Mouse (Mus musculus): ENCODE measurements at regions not wholly inside any gene's neighbourhood (a gene's known extent, or its start where the extent isn't known, plus 50 kb on each side); places are given as distances from the start of the nearest gene placed in this dataset.

GRCm38 (mm10) chrX:99339081-99339876 lies 131.8 kb downstream of the Pja1 start:
- no peak for DNase-seq

GRCm38 (mm10) chrX:99336616-99337553 lies 134.2 kb downstream of the Pja1 start:
- no peak for DNase-seq

- DNase-seq: no peak
Observed at GRCm38 (mm10) chrX:99335886-99336589, 135.0 kb downstream of the Pja1 start.

- no peak for DNase-seq
Observed at GRCm38 (mm10) chrX:99332457-99332770, 138.7 kb downstream of the Pja1 start.

- DNase-seq: no peak
Observed at GRCm38 (mm10) chrX:99331764-99332456, 139.2 kb downstream of the Pja1 start.

- DNase-seq: peak in 1 of 2 experiments; percentile 2
Observed at GRCm38 (mm10) chrX:99330386-99330785, 140.7 kb downstream of the Pja1 start.

GRCm38 (mm10) chrX:99328576-99328975 lies 142.5 kb downstream of the Pja1 start:
- no peak for DNase-seq

GRCm38 (mm10) chrX:99326167-99326566 lies 144.9 kb downstream of the Pja1 start:
- no peak for DNase-seq

GRCm38 (mm10) chrX:99325460-99325859 lies 145.6 kb downstream of the Pja1 start:
- DNase-seq: no peak

GRCm38 (mm10) chrX:99324546-99325170 lies 146.4 kb downstream of the Pja1 start:
- DNase-seq: no peak

- DNase-seq: no peak
Observed at GRCm38 (mm10) chrX:99319791-99320190, 151.3 kb downstream of the Pja1 start.

GRCm38 (mm10) chrX:99319163-99319562 lies 151.9 kb downstream of the Pja1 start:
- DNase-seq: no peak

GRCm38 (mm10) chrX:99318141-99318540 lies 152.9 kb downstream of the Pja1 start:
- no peak for DNase-seq

GRCm38 (mm10) chrX:99317736-99318135 lies 153.3 kb downstream of the Pja1 start:
- no peak for DNase-seq

GRCm38 (mm10) chrX:99316410-99317056 lies 154.5 kb downstream of the Pja1 start:
- no peak for DNase-seq

GRCm38 (mm10) chrX:99299110-99299509 lies 163.2 kb downstream of the Efnb1 start:
- DNase-seq: no peak

- no peak for DNase-seq
Observed at GRCm38 (mm10) chrX:99294726-99295125, 158.8 kb downstream of the Efnb1 start.

- no peak for DNase-seq
Observed at GRCm38 (mm10) chrX:99293967-99294366, 158.0 kb downstream of the Efnb1 start.

GRCm38 (mm10) chrX:99292758-99293157 lies 156.8 kb downstream of the Efnb1 start:
- DNase-seq: no peak

GRCm38 (mm10) chrX:99291965-99292364 lies 156.0 kb downstream of the Efnb1 start:
- DNase-seq: no peak

- DNase-seq: no peak
Observed at GRCm38 (mm10) chrX:99291423-99291963, 155.6 kb downstream of the Efnb1 start.

Measured in thymus, adult 18-20 months (tissue).